Comparison of ENCODE assay signal across 19 mouse cellular contexts in genomic region chr2:60867304-60867703, GRCm38 (mm10).
DNase-seq lines count a peak whose midpoint lies in the region; ATAC-seq and TF ChIP-seq lines count a peak whose summit lies in the region.
"Had no signal": no experiment of that assay in that cellular context is flagged by ENCODE, and none has a peak within 500 bp of the region (broad histone marks: within the 10 kb centered on the region; RNA-seq: fewer than 3 reads in every experiment).

No protein-coding gene starts in this region.

- peak overlapping the region; percentile 58; the same call in 1 of the 2 replicates for H3K4me3 ChIP-seq in G1E (ENCODE audit: low read depth, low read length)
- H3K4me3 ChIP-seq in stomach, postnatal 0 days (ENCODE audit: low read depth, low read length) = no peak overlapping the region
- H3K4me3 ChIP-seq: embryonic facial prominence, embryonic 13.5 days; forebrain, embryonic 12.5 days; heart, embryonic 12.5 days; hindbrain, embryonic 10.5 days had no signal

- H3K4me1 ChIP-seq in G1E (ENCODE audit: insufficient read depth, low read depth, low read length) = peaks cover 91% of the 10 kb centered on the region
- peaks cover 23% of the 10 kb centered on the region for H3K4me1 ChIP-seq in stomach, postnatal 0 days (replicated peaks; ENCODE audit: control insufficient read depth, insufficient read depth)
- H3K4me1 ChIP-seq: forebrain, embryonic 12.5 days had no signal

- no peak overlapping the region for H3K4me2 ChIP-seq in stomach, postnatal 0 days (replicated peaks; ENCODE audit: low read depth)
- H3K4me2 ChIP-seq: embryonic facial prominence, embryonic 13.5 days; forebrain, embryonic 12.5 days; heart, embryonic 12.5 days; hindbrain, embryonic 14.5 days had no signal

- H3K9ac ChIP-seq in stomach, postnatal 0 days (ENCODE audit: low read length) = no peak overlapping the region
- H3K9ac ChIP-seq: embryonic facial prominence, embryonic 13.5 days; forebrain, embryonic 12.5 days; forebrain, postnatal 0 days; heart, embryonic 12.5 days; hindbrain, embryonic 14.5 days had no signal

- H3K36me3 ChIP-seq in G1E (replicated peaks) = peaks cover 48% of the 10 kb centered on the region
- H3K36me3 ChIP-seq in stomach, postnatal 0 days (ENCODE audit: control insufficient read depth, insufficient read depth, low read length) = no peaks in the 10 kb centered on the region
- H3K36me3 ChIP-seq: embryonic facial prominence, embryonic 13.5 days; forebrain, embryonic 12.5 days; heart, embryonic 12.5 days had no signal

- intact Hi-C loops in left cerebral cortex, postnatal 25 days (cut with DNase I) = no loop called here

- no peaks in the 10 kb centered on the region for H3K27me3 ChIP-seq in G1E (ENCODE audit: insufficient read depth, low read length)
- H3K27me3 ChIP-seq in stomach, postnatal 0 days (ENCODE audit: control insufficient read depth, insufficient read depth, low read length) = no peaks in the 10 kb centered on the region
- H3K27me3 ChIP-seq: embryonic facial prominence, embryonic 13.5 days; heart, embryonic 12.5 days; Patski had no signal

- 63% methylated on average over 8 of the region's 8 CpGs for WGBS in stomach, postnatal 0 days

- ATAC-seq in G1E (ENCODE audit: extremely low read depth, insufficient number of reproducible peaks, low FRiP score, poor library complexity, severe bottlenecking) = no peak
- peak; percentile 67 for ATAC-seq in inflammation-experienced regulatory T-cells, adult 6 months
- no peak for ATAC-seq in stomach, postnatal 0 days (ENCODE audit: low FRiP score, low TSS enrichment)
- ATAC-seq: forebrain, postnatal 0 days; Patski had no signal

- no peaks in the 10 kb centered on the region for H3K9me3 ChIP-seq in G1E (replicated peaks)
- H3K9me3 ChIP-seq in stomach, postnatal 0 days (ENCODE audit: control insufficient read depth, low read length) = no peaks in the 10 kb centered on the region
- H3K9me3 ChIP-seq: embryonic facial prominence, embryonic 13.5 days; forebrain, embryonic 12.5 days; heart, embryonic 12.5 days; hindbrain, embryonic 10.5 days had no signal

- H3K27ac ChIP-seq in stomach, postnatal 0 days (replicated peaks) = 0 out of 2 replicates have a peak overlapping the region, but pooled peaks have one; percentile 24
- H3K27ac ChIP-seq: embryonic facial prominence, embryonic 13.5 days; forebrain, embryonic 12.5 days; hindbrain, embryonic 10.5 days; hindbrain, embryonic 14.5 days had no signal

- no peak for TF ChIP-seq CTCF in G1E (IDR thresholded peaks at IDR 0.05; ENCODE audit: low read depth, low read length)
- TF ChIP-seq CTCF in stomach, postnatal 0 days (IDR thresholded peaks at IDR 0.05; ENCODE audit: low read depth) = no peak

- peak; percentile 51 for DNase-seq in CD4-positive, CD25-positive, alpha-beta regulatory T cell, adult 2 months (ENCODE audit: low read depth, low spot score)
- DNase-seq in G1E (ENCODE audit: low spot score) = no peak
- DNase-seq in stomach, postnatal 0 days (ENCODE audit: low spot score) = no peak
- no peak for DNase-seq in left cerebral cortex, postnatal 25 days (ENCODE audit: low spot score in 2 of 2)
- no peak for DNase-seq in thymus, postnatal 36 days
- DNase-seq: adrenal gland, adult 2 months; adrenal gland, postnatal 25 days; cerebellum, adult 18-20 months; cerebellum, adult 9-11 months; cerebellum, postnatal 36 days; forebrain, postnatal 0 days; gastrocnemius, postnatal 25 days had no signal

- no peak for TF ChIP-seq EP300 in stomach, postnatal 0 days (optimal IDR thresholded peaks at IDR 0.05)
